Mouse (Mus musculus): ENCODE results near the gene Osbpl8. TPM values are rescaled to one million over a fixed set of nuclear protein-coding genes. Genes with fewer than 3 reads are reported as not detected.
A peak's percentile ranks its signal among the peaks of the same experiment; 100 is the strongest.

Osbpl8 gene
- total RNA-seq, 2 experiments from 2014 or later: 83.9 to 99.7 TPM

DNA sequence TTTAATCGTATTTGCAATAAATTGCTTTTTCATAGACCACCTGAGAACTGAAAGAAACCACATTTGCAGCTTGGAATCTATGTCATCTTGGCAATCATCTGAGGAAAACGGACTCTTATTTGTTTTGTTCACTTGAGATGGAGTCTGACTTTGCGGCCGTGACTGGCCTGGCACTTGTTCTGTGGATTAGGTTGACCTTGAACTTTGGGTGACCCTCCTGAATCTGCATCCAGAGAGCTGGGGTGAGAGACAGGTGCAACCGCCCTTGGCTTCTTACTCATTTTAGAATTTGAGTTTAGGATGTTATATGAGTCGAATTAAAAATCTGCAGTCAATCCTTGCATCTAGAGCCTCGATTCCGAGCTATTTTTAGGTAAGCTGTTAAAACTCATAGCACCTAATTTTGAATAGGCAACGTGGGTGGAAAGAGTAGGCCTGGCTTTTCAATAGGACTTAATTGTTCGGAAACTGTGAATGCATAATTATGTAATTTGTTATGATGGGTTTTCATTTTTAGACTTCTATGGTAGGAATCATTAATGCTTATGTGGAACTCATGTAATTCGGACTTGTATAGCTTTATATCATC lies 20.1 kb upstream of the Osbpl8 start:
- intact Hi-C loops (cut with DNase I): no loop called here
- DNase-seq (ENCODE audit: low spot score in 2 of 2): no peak

DNA sequence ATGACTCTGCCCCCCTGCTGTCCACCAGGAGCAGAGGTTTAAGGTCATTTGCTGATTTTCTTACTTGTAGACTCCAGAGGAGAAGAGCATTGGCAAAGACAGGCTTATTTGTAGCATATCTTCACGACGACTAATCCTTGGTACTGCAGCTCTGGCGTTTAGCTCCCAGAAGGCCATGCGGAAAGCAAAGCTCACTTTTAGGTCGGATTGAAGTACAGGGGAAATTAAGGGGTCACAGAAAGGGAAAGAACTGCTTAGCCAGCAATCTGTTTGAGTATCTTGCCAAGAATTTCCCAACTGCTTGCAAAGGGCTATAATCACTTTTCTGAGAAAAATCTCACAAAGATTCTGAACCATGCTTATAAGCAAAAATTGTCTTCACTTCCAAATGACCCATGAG lies 14.8 kb upstream of the Osbpl8 start:
- no peak for DNase-seq (ENCODE audit: low spot score in 2 of 2)
- intact Hi-C loops (cut with DNase I): no loop called here

DNA sequence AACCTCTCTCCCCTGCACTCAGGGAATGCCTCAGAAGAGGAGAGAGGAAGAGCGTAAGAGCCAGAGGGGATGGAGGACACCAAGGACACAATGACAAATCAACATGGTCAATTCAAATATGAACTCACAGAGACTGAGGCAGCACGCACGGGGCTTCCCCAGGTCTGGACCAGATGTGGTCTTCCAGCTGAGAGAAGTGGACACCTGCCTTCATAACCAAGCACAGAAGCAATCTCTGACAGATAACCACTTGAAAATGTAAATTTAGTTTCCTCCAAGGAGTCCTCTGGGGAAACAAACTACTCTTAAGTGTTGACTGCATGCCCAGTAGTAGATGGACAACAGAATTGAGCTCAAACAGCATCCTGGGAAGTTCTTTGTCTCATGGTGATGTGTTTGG lies 9.5 kb upstream of the Osbpl8 start:
- intact Hi-C loops (cut with DNase I): no loop called here
- DNase-seq (ENCODE audit: low spot score in 2 of 2): no peak

DNA sequence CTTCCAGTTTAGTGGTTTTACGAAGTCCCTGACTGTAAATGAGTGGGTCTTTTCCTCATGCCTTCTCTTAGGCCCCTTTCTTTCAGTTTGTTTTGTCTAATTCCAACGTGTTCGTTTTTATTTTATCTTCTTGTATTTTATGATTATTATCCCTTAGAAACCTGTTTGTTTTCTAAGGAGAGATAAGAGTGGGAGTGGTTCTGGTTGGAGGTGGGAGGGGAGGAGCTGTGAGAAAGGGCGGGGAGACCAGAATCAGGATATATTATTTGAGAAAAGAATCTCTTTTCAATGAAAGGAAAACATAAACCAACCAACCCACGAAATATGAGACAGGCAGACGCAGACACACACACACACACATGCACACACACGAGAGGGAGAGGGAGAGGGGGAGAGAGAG lies 9.0 kb upstream of the Osbpl8 start:
- intact Hi-C loops (cut with DNase I): no loop called here
- DNase-seq (ENCODE audit: low spot score in 2 of 2): no peak

DNA sequence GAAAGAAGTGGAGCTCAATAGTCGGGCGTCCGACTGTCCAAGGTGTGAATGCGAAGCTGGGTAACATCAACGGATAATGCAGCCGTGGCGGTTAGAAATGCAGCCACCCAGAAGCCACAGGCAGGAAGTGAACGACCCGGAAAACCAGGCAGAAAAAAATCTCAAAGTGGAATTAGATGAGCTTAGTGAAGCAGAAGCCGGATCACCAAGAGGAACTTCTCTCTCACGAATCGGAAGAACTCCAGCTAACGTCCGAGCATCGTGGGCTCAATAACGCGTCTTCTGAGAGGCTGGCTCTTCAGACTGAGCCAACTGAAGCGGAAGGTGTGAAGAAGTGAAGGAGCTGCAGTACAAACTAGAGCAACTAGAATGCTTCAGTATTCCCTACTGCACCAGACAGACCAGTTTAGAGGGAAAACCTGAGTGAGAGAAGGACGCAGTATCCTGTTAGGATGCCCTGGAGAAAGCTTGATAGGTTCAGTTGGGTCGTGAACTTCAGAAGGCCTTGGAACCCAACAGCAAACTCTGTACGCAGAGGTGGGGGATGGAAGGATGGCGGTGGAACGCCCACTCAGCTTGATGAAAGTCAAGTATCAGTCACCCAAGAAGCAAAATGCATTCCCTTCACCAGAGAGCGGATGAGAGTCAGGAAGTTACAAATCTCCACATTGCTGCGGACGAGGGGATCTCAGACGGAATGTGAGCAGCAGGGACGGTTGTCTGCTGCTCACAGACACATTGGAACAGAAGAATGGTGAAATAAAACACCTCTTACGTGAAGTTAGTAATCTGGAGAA lies 8.0 kb upstream of the Osbpl8 start:
- intact Hi-C loops (cut with DNase I): no loop called here
- DNase-seq (ENCODE audit: low spot score in 2 of 2): no peak

DNA sequence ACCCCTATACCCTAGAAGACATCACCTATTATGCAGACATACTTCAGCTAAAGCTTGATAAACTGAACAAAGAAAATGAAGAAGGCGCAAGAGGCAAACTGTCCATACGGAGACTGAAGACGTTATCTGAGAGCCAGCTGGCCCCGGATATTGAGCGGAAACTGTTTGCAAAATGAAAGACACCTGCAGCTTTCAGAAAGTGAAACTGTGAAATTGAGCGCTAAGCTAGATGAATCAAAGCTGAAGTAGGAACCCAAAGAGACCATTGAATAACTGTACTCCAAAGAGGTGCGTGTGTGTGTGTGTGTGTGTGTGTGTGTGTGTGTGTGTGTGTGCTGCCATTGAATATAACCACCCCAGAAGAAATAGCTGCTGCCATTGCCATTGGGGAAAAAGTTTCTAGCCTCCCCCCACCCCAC lies 7.3 kb upstream of the Osbpl8 start:
- no peak for DNase-seq (ENCODE audit: low spot score in 2 of 2)
- intact Hi-C loops (cut with DNase I): no loop called here

DNA sequence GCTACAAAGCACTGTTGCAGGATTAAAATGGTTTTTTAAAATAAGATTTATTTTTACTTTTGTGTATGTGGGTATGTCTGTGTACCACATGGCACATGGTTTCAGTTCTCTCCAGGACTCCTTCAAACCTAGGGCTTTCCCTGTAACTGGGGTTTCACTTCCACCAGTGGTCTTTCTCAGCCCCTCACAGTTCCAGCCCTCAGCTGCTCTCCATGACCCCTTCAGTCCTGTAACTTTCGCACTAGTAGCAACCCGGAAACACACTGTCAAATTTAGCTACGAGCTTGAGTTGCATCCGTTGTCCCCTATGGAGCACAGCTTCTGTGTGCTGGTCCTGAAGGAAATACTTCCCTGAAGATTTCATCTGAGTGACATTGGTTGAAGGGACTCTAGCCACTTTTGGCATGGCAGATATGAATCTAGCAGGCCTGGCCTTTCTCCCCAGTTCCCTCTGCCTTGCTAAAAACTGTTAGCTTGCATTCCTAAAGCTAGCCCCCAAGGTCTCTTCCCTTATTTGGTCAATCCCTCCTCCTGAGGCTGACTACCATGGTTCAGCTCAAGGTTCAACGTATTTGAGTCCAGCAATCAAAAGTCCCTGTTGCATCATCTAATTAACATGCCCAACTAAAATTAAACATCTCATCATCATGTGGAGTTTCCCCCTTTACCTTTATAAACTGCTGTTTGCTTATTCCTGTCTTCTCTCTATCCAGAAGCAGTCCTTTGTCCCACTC lies 4.6 kb upstream of the Osbpl8 start:
- DNase-seq (ENCODE audit: low spot score in 2 of 2): no peak
- intact Hi-C loops (cut with DNase I): no loop called here

DNA sequence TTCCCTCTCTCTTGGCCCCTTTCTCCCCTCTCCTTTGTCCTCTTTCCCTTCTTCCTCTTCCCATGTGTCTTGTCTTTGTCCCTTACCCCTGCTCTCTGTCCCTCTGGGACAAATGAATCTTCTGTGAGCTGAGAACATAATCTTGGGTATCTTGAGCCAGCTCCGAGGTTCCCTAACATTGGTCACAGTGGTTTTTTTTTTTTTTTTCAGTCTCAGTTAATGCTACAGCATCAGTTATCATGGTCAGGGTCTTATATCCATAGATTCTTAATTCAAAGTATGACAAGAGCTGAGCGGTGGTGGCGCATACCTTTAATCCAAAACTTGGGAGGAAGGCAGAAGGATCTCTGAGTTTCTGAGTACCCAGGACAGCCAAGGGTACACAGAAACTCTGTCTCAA lies 4.0 kb upstream of the Osbpl8 start:
- DNase-seq (ENCODE audit: low spot score in 2 of 2): no peak
- intact Hi-C loops (cut with DNase I): no loop called here

DNA sequence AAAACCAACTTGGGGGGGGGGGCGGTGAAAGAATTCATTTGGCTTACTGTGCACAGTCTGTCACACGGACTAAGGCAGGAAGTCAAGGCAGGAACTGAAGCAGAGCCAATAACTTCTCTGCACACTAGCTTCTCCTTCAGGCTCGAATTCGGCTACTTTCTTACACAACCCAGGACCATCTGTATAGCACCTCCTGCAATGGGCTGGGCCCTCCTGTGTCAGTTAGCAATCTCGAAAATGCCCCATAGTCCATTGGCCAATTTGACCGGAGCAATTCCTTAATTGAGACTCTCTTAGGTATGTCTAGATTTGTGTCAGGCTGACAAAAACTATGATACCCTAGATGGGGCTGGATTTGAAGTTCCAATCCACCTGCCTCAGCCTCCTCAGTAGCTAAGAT lies 3.2 kb upstream of the Osbpl8 start:
- intact Hi-C loops (cut with DNase I): no loop called here

DNA sequence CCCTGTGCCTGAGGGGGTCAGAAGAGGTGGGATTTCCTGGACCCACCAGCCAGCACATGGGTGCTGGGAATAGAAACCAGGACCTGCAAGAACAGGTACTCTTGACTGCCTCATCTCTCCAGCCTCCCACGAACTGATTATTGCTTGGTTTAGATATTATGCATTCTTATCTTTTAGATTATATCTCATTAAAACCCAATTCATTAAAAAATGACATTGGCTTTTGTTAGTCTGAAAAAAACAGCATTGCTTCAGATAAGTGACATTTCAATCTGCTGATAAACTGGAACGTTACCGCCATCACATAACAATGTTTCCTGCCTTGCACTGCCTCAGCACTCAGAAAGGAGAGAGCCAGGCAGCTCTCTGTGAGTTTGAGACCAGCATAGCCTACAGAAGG lies 1.5 kb upstream of the Osbpl8 start:
- intact Hi-C loops (cut with DNase I): no loop called here
- DNase-seq (ENCODE audit: low spot score in 2 of 2): no peak

More for the DNA sequence above, 3.2 kb upstream of the Osbpl8 start:
- no peak for DNase-seq (ENCODE audit: low spot score in 2 of 2)

DNA sequence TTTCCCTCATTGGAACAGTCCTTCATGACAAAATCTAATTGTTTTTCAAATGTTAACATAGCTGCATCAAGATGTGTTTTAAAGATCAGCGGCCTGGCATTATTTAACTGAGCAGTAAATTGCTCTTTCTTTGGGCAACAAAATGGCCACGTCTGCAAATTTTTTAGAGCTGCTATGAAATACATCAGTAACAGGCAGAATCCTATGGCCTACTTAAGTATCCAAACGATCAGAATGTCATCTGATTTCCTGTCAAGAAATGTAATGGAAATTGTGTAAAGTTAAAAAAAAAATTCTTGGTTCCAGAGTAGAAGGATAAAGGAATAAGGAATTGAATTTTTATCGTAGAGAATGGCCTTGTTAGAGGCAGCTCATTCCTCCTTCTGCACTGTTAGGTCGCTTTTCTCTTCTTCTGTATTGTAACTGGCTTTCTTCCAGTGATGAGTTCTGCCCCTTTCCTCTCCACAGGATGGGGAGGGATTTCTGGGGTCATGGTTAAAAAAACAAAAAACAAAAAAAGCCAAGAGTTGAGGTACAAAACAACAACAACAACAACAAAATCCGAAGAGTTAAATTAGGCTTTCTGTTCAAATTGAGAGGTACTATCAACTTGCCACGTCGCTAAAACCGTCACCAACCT lies 831 bp upstream of the Osbpl8 start:
- intact Hi-C loops (cut with DNase I): no loop called here
- no peak for DNase-seq (ENCODE audit: low spot score in 2 of 2)

DNA sequence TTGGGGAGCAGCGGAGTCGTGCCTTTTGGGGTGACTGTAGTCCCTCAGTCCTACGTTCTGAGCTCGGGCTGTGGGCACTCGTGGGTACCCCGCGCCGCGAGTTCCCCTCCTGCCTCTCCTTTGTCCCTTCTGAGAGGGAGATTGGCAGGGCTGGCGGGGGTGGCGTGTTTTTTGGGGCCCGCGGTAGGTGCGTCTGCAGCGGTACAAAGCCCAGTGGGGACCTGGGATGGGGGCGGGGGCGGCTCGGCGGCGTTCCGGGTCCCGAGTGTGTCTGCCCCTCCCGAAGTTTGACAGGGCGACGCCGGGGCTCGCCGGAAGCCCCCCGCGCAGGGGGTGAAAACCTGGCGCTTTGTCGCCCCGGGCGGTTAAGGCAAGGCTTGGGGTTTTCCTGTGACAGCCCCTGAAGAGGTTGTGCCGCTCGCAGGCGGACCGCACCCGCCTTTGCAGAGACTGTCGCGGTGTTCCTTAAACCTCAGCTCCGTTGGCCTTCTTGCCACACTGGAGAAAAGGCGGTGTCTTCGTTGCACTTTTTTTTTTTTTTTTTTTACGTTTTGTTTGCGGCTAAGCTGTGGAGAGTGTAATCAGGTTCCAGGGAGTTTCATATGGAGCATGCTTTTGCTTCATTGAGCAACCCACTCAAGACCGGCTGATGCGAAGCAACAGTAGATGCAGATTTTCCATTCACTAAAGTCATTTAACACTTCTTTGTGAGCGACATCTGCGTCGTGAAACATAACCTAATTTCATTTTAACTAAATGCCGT lies 848 bp downstream of the Osbpl8 start:
- intact Hi-C loops (cut with DNase I): loop anchor here (5.0 kb wide), 1 partner anchor 87 kb away; no protein-coding TSS in a partner anchor
- peak; percentile 54 to 68 for DNase-seq (ENCODE audit: low spot score in 2 of 2)

DNA sequence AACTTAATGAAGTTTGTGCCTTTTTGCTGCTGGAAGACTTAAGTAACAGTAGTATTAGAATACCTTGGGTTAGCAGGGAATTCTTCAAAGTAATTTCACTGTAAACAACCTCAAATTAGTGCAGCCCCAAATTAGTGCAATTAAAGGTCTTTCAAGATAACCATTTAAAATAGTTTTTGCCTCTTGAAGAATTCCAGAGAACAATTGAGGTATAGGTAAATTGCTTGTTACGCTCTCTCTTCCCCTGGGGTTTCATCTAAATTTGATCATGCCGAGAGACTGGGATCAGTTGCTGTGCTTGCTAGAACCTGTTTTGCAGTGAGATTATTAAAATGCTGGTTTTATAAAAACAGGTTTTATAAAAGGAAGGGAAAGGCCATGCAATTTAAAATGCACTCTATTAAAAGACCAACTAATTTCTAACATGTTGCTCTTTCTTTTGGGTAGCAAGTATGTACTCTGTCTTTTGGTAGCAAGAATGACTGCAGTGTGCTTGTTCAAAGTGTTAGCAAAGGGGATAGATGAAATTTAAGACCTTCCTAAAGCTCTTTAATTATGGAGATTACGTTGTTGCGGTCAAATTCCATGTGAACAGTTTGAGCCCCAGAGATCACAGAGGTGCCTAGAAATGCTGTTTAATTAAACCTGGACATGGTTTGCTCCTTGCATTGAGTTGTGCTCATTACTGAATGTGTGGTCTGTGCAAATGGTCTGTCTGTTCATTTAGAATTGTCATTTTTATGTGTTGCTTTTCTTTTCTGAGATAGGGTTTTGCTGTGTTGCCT lies 1.7 kb downstream of the Osbpl8 start:
- DNase-seq (ENCODE audit: low spot score in 2 of 2): no peak
- intact Hi-C loops (cut with DNase I): loop anchor here (5.0 kb wide), 1 partner anchor 86 kb away; no protein-coding TSS in a partner anchor

DNA sequence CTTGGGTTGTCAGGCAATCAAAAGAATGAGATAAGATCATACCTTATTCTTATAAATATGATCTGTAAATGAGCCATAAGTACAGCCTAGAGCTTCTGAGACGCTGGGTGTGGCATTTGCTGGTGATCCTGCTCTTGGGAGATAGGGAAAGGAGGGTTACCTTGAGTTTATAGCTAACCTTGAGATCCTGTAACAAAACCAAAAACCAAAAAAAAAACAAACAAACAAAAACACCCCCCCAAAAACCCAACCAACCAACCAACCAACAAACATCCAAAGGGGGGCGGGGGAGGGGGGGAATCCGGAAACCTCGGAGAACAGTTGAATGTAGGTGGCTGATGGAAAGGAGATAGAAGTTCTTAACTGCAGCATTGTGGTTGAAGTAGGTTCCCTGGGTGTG lies 2.9 kb downstream of the Osbpl8 start:
- no peak for DNase-seq (ENCODE audit: low spot score in 2 of 2)
- intact Hi-C loops (cut with DNase I): loop anchor here (5.0 kb wide), 1 partner anchor 85 kb away; no protein-coding TSS in a partner anchor

DNA sequence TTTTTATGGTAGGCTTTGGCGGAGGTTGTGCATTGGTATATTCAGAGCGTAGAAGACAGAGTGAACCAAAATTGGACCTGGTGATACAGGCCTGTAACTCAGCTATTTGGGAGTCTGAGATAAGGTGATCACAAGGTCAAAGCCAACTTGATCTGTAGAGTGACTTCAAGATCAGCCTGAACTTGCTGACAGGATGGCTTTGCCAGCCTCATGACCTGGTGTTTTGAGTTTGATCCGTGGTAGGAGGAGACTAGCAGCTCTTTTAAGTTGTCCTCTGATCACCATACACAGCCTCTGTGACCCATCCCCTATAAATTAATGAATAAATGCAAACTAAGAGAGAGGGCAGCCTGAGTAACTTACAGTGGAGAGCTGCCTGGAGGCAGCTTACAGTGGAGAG lies 3.8 kb downstream of the Osbpl8 start:
- no peak for DNase-seq (ENCODE audit: low spot score in 2 of 2)
- intact Hi-C loops (cut with DNase I): loop anchor here (5.0 kb wide), 1 partner anchor 84 kb away; no protein-coding TSS in a partner anchor

DNA sequence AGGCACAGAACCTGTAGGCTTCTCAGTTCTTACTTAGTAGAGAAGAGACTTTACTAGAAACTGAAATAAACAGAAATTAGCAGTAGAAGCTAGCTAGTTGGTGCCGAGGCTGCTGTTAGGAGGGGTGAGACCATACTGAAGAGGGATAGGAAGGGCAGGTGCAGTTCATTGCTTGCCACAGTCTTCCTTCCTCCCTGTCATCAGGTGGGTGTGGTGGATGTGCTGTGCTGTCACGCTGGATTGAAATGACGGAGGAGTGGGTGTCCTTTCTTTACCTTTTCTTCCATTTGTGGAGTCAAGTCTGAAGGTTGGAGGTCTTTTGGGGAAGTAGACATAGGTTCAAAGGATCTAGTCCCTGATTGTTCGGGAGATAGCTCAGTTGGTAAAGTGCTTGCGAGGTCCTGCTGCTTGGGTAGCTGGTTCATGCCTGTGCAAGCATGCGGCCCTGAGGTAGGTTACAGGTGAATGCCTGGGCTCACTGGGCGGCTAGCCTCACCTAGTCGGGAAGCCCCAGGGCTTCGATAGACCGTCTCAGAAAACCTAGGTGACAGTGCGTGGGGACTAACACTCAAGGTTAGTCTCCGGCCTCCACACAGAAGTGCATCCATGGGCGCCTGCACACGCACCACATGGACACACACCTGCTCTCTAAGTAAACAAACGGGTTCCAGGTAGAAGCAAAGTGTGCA lies 6.8 kb downstream of the Osbpl8 start:
- intact Hi-C loops (cut with DNase I): no loop called here
- no peak for DNase-seq (ENCODE audit: low spot score in 2 of 2)

DNA sequence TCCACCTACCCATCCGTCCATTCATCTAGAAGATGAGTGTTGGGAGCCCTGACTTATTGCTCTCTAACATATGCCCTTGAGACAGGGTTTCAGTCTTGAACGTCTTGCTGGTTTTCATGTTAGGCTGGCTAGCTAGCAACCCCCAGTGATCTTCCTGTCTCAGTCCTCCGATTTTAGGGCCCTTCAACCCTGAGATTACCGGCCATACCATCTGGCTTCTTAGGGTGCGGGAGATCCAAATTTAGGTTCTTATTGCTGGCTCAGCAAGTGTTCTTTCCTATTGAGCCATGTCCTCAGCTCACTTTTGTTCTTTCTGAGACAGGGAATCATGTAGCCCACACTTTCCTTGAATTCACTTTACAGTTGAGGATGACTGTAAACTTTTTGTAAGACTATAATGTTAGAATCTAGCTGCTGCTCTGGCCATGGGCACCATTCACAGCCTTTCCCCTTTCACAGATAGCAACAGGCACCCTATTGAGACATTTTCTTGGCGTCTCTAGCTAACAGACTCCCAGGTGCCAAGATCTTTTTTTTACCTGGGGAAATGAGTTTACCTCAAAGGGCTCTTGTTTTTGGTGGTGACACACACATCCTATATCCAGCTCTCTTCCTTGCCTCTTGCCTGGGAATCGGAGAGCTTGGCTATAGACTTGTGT lies 9.2 kb downstream of the Osbpl8 start:
- DNase-seq (ENCODE audit: low spot score in 2 of 2): no peak
- intact Hi-C loops (cut with DNase I): no loop called here

DNA sequence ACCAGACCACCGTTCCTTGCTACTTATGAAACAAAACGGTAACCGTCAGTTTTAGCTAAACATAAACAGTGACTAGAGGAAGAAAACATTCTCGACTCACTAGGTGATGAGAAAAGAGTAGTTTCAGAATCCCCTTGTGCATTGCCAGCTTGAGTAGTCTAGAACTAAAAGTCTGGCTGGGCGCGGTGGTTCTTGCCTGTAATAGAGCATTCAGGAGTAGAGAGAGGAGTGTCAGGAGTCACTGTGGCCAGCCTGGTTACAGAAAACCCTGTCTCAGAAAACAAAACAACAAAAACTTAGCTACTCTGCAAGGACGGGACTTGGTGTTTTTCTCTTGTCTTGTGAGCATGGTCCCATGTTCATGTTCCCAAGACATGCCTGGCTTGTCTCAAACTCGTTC lies 12.8 kb downstream of the Osbpl8 start:
- intact Hi-C loops (cut with DNase I): no loop called here
- no peak for DNase-seq (ENCODE audit: low spot score in 2 of 2)
